Mouse (Mus musculus): ENCODE data around the gene Abraxas2.

Abraxas2 gene

DNA sequence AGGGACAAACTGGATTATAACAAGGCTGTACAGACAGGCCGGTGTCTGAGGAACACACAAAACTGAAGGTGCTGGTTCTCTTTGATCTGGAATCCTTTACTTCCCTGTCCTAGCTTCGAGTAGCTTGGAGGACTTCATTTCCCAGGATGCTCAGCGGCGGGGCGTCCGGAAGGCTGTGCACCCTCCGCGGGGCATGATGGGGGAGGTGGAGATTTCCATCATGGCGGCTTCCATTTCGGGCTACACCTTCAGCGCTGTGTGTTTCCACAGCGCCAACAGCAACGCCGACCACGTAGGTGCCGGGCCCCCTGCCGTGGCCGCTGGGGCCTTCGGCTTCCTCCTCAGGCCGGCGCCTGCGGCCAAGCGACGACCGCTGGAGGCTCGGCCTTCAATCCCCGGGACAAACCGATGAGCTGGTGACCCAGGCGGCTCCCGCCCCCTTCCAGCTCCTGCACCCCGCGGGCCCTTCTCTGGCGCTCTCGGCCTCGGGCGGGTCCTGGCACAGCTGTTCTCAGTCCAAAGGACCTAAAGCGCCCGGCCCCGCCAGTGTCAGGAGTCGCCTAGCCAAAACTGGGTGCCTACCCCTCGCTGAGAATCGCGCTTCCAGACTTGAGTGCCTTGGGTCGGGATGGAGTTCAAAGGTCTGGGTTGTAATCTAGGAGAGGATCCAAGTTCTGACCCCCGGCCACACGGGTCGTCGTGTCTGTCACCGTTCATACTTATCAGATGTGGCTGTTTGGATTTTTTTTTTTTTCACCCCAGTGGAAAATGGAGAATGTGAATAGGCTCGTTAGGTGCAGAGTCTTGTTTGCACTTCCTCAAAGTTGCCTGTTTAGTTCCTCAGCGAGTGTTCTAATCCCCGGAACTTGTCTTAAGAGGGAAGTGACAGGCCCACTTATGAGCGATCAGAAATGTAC, at the start of gene Abraxas2:
Gene Abraxas2 (plus strand): TSS at position 184 of the 917 bp plus-strand sequence.
- peak; percentile 95 for DNase-seq (ENCODE audit: low spot score)

DNA sequence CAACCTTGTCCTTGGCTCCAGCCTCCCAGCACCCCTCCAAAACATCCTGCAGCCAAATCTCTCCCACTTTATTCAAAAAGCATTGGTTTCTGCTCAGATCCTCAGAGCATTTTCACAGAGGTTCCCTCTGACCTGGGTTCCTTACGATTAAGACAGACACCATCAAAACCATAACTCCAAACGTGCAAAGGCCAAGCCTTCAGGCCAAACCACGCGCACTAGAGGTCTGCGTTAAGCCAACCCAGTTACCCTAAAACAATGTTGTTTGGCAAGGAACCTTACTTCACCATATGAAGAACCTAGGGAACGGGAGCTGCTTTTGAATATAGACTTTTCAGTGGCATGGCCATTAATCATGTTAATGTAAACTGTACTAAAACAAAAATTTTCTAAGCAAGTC, 49.3 kb upstream of the Abraxas2 start:
- no peak for DNase-seq (ENCODE audit: low spot score)

DNA sequence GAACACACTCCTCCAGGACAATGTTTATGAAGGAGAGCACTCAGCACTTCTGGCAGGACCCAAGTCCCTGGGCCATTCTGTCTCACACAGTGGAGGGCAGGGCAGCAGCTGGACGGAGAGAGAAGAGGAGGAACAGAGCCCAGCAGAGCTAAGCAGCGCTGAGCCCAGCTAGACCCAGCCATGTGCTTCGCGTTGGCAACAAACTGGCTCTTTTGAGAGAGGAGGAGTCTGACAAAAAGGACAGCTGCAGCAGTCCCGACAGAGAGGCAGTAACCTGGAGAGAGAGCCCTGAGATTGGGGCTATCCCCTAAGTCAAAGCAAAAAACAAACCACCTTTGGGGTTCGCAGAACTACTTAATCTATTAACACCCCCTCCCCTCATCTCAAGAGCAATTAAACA, 48.7 kb upstream of the Abraxas2 start:
- DNase-seq (ENCODE audit: low spot score) = peak; percentile 61

DNA sequence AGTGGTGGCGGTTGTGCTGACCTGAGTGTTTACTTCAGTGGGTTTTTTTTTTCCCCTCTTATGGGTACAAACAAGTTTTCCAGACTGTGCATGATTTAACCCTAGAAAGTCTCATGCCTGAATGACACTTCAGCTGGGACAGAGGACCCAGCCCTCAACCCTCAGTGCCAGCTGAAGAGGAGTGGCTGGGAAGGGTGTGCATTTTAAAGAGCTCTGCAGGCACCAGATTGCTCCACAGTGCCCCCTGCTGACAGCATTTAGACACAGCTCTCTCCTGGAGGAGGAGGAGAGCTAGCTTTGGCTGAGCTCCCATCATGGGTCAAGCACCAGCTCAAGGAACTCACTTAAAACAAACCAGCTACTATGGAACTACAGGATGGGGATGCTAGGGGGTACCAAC, 48.1 kb upstream of the Abraxas2 start:
- peak; percentile 93 for DNase-seq (ENCODE audit: low spot score)

DNA sequence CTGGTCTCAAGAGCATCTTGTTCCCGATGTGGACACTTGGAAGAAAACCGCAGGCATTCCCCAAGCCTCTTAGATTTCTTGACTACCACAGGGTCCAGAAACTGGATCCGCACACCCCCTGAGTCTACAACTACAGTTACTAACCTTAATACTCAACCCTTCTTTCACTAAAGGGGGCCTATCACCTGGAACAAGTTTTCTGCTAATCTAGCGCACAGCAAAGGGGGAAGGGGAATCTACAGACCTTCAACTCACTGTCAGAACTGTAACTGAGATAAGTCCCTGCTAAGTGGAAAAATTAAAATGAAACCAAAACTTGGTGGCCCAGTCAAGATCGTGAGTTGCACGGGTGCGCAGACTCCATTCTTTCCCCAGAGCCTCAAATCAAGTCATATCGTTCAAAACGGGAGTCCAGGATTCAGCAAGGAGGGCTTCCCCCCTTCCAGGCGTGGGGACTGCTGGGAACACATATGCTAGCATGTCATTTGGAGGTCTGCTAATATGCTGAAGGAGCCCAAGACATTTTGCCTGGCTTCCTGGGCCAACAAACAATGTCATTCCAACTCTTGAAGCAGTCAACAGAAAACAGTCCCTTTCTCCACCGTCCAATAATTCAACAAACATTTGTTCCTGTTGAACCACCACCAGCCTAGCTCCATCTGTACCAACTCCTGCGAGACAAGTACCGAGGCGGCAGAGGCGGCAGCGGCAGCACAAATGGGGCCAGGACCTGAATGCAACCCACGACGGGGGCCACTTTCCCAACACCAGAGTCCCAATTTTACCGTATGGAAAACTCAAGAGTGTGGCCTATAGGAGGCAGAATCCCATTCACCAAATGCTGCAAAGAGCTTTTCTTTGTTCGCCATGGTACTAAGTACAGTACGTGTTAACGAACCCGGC, 47.1 kb upstream of the Abraxas2 start:
- DNase-seq (ENCODE audit: low spot score) = peak; percentile 58

DNA sequence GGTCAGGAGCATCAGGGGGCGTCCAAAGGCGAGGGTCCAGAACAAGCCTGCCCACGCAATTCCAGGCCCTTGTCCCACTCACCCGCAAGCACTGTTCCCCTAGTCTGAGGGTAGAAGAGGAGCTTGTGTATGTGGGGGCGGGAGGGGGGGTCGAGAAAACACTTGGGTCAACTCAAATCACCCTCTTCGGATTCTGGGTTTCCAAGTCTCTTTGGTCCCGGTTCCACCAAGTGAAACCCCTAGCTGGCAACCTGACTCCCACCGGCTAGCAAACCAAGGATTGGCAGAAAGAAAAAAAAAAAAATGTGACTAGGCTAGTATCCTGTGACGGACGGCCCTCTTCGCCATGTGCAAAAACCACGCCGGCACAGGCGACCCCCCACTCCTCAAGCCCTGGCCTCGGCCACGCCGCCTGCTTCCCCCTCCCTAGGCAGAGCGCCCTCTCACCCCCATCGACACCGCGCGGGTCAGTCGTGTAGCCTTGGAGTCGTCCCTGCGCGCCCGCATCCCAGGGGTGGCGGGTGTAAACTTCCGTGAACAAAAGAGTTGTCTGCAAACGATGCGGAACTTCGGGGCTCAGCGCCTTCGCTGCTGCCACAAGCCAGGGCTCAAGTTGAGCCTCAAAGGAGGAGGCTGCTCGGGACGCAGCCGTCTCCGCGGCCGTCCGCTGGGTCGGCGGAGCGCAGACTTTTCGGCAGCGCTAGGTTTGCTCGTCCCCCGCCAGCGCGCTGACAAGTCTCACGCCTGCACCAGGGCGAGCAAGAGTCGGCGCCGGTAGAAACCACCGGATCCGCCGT, 46.2 kb upstream of the Abraxas2 start:
- peak; percentile 69 for DNase-seq (ENCODE audit: low spot score)

DNA sequence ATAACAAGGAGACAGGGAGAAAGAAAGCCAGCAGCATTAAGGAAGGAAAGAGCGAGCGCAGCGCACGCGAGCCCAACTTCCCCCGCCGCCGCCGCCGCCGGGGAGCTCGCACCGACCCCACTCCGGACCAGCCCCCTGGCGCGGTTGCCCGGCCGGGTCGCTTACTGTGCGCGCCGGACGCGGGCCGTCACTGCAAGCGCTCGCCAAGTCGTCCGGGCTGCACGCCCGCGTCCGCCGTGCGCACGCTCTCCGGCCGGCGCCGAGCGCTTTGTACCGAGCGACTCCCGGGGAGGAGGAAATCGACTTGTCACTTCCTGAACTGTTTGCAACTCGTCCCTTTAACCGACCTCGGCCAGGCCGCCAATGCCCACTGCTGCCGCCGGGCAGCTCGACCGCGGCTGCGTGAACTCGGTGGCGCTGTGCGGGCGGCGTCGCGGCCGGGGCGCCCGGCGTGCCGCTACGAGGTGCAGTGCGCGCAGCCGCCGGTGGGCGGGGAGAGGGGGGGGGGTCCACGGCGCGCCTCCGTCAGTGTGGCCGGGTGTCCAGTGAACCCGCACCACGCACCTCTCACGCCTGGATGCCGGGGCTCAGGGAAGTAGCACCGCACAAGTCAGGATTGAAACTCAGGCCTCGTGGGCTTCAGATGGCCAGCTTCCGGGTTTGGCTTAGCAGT, 45.5 kb upstream of the Abraxas2 start, which contains the start of gene Fam53b:
Gene Fam53b (minus strand): TSS at position 471 of the 673 bp plus-strand sequence.
- DNase-seq (ENCODE audit: low spot score) = peak; percentile 76

DNA sequence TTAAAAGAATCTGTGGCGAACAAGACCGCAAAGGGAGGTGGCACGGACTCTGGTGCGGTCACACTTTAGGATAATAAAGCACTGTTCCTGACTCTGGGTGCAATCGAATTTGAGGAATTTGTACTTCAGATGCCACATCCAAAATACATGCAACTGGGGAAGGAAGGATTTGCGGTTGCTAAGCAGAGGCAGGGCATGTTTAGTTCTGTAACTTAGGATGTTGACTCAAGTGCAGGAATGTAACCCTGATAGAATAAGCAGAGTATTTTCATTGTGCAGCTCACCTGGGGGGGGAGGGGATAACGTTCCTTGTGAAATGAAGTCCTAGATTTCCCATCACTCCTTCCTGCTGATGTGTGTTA, 45.0 kb upstream of the Abraxas2 start:
- DNase-seq (ENCODE audit: low spot score) = no peak

DNA sequence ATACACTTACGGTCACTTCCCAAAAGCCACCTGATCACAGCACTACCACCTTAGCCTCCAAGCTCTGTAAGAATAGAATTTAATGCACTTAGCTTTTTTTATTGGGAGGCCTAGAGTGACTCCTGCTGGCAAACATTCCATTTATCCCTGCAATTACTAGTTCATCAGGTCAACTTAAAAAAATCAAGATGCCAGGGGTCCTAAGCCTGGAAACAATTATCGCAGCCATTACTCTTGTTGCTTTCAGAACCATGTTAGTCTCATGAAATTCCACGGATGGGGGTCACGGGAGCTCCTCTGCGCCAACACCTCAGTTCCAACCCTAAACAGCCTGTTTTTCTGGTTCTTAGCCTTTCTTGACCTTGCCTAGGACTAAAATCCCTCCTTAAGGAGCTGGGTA, 43.9 kb upstream of the Abraxas2 start:
- DNase-seq (ENCODE audit: low spot score) = peak; percentile 69

DNA sequence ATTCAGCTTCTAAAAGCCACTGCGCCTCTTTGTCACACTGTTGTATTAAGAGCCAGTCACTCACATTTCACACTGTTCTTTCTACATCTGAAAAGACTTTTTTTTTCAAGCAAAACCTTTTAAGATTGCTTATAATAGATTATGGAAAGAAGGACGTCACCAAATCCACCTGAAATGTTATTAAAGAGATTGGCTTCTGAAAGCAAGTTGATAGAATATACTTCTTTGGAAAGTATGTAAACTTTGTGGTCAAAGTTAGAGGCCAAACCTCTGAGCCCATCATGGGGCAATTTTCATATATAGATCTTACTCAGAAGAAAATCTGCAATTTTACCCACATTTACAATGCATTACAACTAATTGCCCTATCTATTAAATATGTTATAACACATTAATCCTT, 42.5 kb upstream of the Abraxas2 start:
- no peak for DNase-seq (ENCODE audit: low spot score)

DNA sequence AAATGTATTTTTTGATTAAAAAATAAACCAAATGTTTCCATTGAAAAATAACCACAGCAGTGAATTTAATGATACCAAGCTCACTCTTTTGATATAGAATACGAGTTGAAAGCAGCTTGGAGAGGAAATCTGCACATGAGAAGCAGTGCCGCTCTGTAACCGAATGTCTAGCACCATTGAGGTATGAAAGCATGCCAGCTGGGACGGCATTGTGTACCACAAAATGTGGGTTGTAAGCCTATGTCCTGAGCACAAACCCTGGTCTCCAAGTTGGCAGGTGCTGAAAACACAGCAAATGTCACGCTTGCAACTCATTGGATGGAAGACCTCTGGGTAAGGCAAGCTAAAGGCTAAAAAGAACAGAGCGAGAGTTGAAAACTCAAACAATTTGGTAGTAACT, 42.0 kb upstream of the Abraxas2 start:
- no peak for DNase-seq (ENCODE audit: low spot score)

DNA sequence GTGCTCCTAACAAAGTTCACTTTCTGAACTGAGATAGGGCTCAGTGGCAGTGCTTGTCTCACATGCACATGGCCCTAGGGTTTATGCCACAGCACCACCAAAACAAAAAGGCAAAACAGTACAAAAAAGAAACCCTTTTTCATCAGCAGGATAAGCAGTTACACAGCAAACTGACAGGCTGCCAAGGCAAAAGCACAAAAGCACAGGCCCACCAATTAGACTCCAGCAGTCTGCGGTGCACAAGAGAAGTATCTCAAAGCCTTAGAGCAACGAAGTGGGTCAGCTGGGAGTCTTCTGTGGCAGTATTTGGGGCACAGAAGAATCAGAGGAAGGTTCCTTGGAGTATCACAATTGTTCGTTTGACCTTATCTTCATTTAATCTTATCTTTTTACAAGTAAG, 38.3 kb upstream of the Abraxas2 start:
- no peak for DNase-seq (ENCODE audit: low spot score)

DNA sequence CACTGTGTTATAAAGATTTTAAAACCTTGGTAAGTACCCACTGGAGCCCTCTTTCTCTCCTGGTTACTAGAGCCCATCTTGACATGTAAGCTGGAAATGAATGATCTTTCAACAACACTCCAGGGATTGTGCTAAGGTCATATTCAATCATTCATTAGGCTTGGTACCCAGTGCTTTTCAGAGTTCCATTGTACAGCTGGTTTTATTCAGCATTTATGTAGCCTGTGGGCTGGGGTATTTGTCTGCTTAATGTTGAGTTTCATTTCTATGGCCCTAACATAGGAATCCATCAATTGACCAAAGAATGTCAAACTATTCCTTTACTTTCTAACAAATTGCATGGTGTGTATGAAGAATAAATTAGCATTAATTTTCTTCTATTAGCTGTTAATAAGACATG, 35.2 kb upstream of the Abraxas2 start:
- no peak for DNase-seq (ENCODE audit: low spot score)

DNA sequence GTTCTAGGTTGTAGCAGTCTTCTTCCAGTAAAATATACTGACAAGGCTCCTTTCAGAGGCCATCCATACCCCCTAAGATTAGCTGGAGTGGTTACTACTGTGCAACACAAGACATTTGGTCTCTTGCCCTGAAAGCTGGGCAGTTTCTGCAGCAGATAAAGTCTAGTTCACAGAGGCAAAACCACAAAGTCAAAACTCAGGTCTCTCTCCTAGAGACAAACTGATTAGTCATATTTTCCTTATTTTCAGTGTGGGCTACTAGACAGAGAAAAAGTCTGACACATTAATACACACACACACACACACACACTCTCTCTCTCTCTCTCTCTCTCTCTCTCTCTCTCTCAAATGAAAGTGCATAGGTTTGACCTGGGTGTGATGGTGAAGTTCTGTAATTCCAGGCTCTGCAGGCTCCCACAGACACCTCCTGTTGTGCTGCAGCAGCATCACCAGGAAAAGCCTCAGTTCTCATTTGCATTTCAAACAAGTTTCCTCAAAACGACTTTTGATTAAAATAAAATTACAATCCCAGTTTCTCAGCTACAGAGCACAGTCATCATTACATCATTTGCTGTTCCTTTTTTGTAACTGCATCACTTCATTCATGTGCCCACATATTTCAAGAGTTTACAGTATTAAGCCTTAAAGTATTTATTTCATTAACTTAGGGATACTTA, 34.5 kb upstream of the Abraxas2 start:
- DNase-seq (ENCODE audit: low spot score) = no peak

DNA sequence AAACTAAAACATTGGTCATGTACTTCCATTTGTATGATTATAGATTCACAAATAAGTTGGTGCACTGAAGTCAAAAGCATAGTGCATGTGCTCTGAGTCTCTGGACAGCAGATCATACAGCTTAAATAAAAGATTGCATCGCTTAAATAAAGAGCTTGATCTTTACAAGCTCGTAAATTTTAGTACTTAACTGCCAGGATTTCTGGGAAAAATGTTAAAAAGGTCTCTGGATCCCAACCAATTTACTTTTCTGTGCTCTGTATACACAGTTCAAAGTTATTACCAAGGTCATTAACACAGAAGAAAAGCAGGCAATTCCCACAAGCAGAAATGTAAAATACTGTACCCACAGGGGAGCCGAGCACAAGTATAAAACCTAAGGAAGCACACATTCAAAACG, 28.1 kb upstream of the Abraxas2 start:
- no peak for DNase-seq (ENCODE audit: low spot score)

DNA sequence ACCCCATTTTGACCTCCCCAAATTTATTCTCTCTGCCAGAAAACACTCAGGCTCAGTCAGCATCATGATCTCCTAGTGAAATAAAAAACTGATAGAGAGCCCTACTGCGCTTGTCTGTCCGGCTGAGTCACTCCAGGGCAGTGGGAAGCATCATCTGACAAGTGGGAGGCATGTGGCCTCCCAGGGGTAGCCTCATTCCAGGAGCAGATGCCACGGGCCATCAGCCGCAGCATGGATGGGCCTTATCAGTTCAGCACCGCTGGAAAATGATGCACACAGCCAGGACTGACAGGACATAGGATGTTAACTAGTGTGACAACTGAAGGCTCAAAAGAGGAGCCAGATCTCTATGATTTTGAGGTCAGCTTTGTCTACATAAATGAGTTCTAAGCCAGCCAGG, 17.7 kb upstream of the Abraxas2 start:
- DNase-seq (ENCODE audit: low spot score) = no peak

DNA sequence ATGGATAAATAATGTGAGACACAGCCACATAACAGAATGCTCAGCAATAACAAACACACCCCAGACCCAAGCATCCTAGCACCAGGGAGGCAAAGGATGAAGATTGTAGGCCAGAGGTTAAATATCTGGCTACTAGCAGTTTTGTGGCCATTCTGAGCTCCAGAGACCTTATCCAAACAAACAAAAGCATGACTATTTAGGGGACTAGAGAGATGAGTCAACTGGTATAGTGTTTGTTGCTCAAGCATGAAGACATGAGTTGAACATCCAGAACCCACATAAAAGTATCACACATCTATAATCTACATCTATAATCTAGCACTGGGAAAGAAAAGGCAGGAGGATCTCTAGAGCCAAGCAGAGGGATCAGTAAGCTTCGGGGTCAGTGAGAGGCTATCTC, 16.6 kb upstream of the Abraxas2 start:
- no peak for DNase-seq (ENCODE audit: low spot score)

DNA sequence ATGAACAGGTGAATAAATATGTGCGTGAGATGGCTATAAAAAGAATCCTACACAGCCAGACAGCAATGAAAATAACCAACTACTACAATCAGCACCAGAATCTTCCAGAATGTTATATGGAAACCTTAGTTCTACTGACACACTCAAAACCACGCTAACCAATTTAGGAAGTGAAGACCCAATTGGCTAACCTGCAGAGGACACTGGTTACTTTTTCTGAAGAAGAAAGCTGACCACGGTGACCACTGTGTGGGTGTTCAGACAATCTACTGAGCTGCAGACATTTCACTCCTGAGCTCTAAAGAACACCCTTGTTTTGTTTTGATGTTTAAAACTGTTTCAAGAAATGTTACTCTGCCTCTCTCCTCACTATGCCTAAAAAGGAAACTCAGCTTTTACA, 15.9 kb upstream of the Abraxas2 start:
- no peak for DNase-seq (ENCODE audit: low spot score)

DNA sequence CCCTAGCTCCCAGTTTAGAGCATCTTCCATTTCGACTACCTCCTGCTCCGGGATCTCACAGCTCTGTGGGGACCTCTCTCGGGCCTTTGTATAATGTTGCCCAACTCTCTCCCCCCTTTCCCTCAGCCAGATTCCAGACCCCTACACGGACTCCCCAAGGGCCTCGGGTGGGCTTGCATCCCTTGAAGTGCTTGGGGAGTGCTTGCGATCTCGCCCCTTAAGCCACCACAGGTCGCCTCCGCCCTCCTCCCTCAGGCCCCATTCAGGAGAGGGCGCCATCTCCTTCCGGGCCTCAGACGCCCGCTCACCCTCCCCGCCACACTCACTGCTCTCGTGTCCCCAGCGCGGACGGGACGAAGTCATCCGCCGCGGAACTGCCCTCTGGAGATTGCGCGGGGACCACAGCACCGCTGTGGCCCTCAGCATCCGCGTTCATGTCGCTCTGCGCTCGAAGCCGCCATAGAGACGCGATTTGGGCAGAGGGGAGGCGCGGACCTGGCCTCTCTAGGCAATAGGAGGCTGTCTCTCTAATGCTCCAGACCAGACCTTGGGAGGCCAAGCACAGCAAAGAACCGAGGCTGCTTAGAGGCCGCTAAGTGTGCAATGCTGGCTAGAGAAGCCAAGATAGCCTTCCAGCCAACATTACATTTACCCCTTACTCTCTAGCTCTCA, 6.7 kb upstream of the Abraxas2 start, which contains the start of gene Eef1akmt2:
Gene Eef1akmt2 (minus strand): TSS at position 501 of the 672 bp plus-strand sequence.
- DNase-seq (ENCODE audit: low spot score) = peak; percentile 94

DNA sequence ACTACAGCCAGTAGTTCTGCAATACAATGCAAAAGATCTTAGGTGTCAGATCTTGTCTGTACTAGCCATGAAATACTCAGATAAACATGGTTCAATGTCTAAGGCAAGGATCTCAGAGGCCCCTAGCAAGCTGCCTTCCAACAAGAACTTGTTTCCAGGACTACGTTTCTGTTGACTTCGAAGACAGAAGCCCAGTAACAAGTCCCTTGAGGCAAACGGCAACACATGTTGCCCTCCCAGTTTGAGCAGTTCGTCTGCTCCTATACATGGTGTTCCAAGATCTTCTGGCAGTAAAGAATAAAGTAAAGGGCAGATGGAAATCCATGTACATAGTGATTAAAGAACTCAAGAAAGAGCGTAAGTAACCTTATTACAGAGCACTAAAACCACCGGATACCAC, 5.7 kb upstream of the Abraxas2 start:
- DNase-seq (ENCODE audit: low spot score) = no peak
